Mouse (Mus musculus) heart, embryonic 11.5 days (tissue): ENCODE results near the gene Jmjd1c. TPM values are rescaled to one million over a fixed set of nuclear protein-coding genes. Genes with fewer than 3 reads are reported as not detected.
A peak's percentile ranks its signal among the peaks of the same experiment; 100 is the strongest.

ENCODE experiments used
- ATAC-seq: fragments of 200-750 bp; cut with Nextera tagmentation; replicated peaks from 2 replicates; pipeline ENCODE4 v1.8.0; 2017; ENCODE audit warnings: moderate library complexity; ENCODE audit not compliant: insufficient number of reproducible peaks, low FRiP score, low TSS enrichment
- H3K27ac ChIP-seq: fragments of 300-500 bp; sonication (generic); 2 replicates; pipeline ENCODE4 v1.5.1; 2014; ENCODE audit warnings: mild to moderate bottlenecking, low read depth, low read length
- H3K27me3 ChIP-seq: fragments of 300-500 bp; sonication (generic); 2 replicates; pipeline ENCODE4 v1.6.1; 2014; ENCODE audit warnings: mild to moderate bottlenecking, low read length, mixed read lengths; ENCODE audit not compliant: control insufficient read depth, insufficient read depth
- H3K36me3 ChIP-seq: fragments of 300-500 bp; sonication (generic); 2 replicates; pipeline ENCODE4 v1.6.1; 2014; ENCODE audit warnings: mild to moderate bottlenecking, low read length, moderate library complexity, mixed read lengths; ENCODE audit not compliant: control insufficient read depth, insufficient read depth
- H3K4me1 ChIP-seq: fragments of 300-500 bp; sonication (generic); 2 replicates; pipeline ENCODE4 v1.6.1; 2014; ENCODE audit warnings: low read length; ENCODE audit not compliant: control insufficient read depth, insufficient read depth
- H3K4me2 ChIP-seq: fragments of 300-500 bp; sonication (generic); 2 replicates; pipeline ENCODE4 v1.6.1; 2014; ENCODE audit warnings: mild to moderate bottlenecking, moderate library complexity
- H3K4me3 ChIP-seq: fragments of 300-500 bp; sonication (generic); 2 replicates; pipeline ENCODE4 v1.5.1; 2014; ENCODE audit warnings: low read depth, low read length
- H3K9ac ChIP-seq: fragments of 300-500 bp; sonication (generic); 2 replicates; pipeline ENCODE4 v1.6.1; 2014; ENCODE audit warnings: mild to moderate bottlenecking, low read depth, low read length, moderate library complexity
- H3K9me3 ChIP-seq: fragments of 300-500 bp; sonication (generic); replicated peaks from 2 replicates; pipeline ENCODE4 v1.6.1; 2016; ENCODE audit warnings: low read length; ENCODE audit not compliant: control insufficient read depth
- WGBS: fragments of 180-500 bp; shearing (Covaris S2); extraction: QIAGEN DNeasy Blood & Tissue Kit; methylation state at CpG from one replicate; pipeline ENCODE4 v1.1.7; 2014; ENCODE audit not compliant: insufficient replicate concordance; 5-methylcytosine and 5-hydroxymethylcytosine counted together
- polyA plus RNA-seq: library from polyadenylated mRNA; unstranded; fragments of >200 nt; fragmentation: Nextera tagmentation; extraction: Ambion mirVana; gene quantifications from 2 replicates; pipeline ENCODE4 v1.2.1, GENCODE M21; 2014

Gene Jmjd1c
- polyA plus RNA-seq, 1 experiment from 2014 or later: 39.5 TPM

DNA sequence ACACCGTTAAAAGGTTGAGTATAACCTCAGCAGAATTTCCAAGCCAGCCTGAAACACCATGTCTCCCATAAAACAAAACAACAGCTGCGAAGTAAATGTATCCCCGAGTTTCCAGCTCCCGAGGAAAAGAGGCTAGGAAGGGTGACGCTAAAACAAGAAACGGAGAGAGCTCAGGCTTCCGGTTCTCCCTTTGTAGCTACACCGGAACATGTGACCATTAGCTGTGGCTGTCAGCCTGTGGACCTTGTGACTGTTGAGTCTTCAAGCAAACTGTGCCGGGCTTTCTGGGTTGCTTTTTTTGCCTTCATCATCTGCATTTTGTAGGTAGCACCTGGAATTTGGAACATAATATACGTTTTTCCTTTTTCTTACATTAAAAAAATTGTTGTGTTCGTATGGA, 17.9 kb downstream of the Jmjd1c start:
- 87% methylated on average over 11 of the region's 11 CpGs for WGBS
- no peak overlapping the region for H3K27ac ChIP-seq
- no peak overlapping the region for H3K4me3 ChIP-seq
- H3K4me2 ChIP-seq: no peak overlapping the region
- no peak for ATAC-seq
- no peaks in the 10 kb centered on the region for H3K9me3 ChIP-seq
- H3K4me1 ChIP-seq: peaks cover 41% of the 10 kb centered on the region
- no peaks in the 10 kb centered on the region for H3K36me3 ChIP-seq
- H3K9ac ChIP-seq: no peak overlapping the region
- no peaks in the 10 kb centered on the region for H3K27me3 ChIP-seq

DNA sequence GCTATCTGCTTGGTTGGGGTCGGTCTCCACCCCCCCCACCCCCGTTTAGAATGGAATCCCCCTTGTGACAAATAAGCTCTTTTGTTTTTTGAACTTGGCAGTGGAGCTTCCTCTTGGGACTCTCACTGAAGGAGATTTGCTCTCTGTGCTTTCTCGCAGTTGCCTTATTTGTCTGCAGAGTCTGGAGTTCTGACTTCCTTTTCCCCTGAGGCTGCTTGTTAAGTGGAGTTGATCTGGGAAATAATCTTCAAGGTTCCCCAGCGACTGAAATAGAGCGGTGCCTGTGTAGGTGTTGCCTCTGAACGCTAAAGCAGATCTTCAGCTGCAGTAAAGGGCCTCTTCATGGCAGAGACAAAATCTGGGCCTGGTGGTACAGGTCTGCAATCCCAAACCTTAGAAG, 19.2 kb downstream of the Jmjd1c start:
- no peak for ATAC-seq
- H3K4me3 ChIP-seq: no peak overlapping the region
- peaks cover 46% of the 10 kb centered on the region for H3K4me1 ChIP-seq
- H3K4me2 ChIP-seq: no peak overlapping the region
- H3K27ac ChIP-seq: peak overlapping the region; percentile 12
- H3K27me3 ChIP-seq: no peaks in the 10 kb centered on the region
- no peaks in the 10 kb centered on the region for H3K9me3 ChIP-seq
- 12% methylated on average over 6 of the region's 6 CpGs for WGBS
- H3K9ac ChIP-seq: 0 out of 2 replicates have a peak overlapping the region, but pooled peaks have one; percentile 11
- H3K36me3 ChIP-seq: no peaks in the 10 kb centered on the region

- WGBS: 17% methylated on average over 5 of the region's 5 CpGs
- H3K36me3 ChIP-seq: no peaks in the 10 kb centered on the region
- H3K27ac ChIP-seq: peak overlapping the region; percentile 12
- H3K4me2 ChIP-seq: no peak overlapping the region
- H3K4me3 ChIP-seq: no peak overlapping the region
- no peaks in the 10 kb centered on the region for H3K9me3 ChIP-seq
- no peaks in the 10 kb centered on the region for H3K27me3 ChIP-seq
- H3K9ac ChIP-seq: no peak overlapping the region
- peaks cover 49% of the 10 kb centered on the region for H3K4me1 ChIP-seq
- 0 out of 2 replicates have a peak, but pooled peaks have one; percentile 55 for ATAC-seq
Measured at GRCm38 (mm10) chr10:67115666-67116091, 19.8 kb downstream of the Jmjd1c start.

DNA sequence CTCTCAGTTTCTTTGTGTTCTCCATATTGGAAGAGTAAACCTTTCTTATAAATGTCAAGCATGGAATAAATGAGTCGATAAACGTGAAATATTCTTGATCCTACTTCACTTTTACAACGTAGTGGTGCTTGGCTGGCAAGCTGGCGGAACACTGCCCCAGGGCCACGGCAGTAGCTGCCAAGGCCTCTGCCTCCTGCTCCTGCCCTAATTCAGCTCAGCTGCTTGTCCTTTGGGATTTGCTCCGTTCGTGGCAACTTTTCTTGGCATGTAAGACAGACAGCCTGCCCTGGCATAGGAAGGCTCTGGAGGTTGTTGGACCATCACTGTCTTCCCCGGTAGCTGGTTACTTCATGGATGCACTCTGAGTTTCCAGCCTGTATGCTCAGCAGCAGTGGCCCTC, 20.3 kb downstream of the Jmjd1c start:
- H3K4me2 ChIP-seq: no peak overlapping the region
- no peaks in the 10 kb centered on the region for H3K9me3 ChIP-seq
- peaks cover 44% of the 10 kb centered on the region for H3K4me1 ChIP-seq
- H3K36me3 ChIP-seq: no peaks in the 10 kb centered on the region
- no peak for ATAC-seq
- H3K4me3 ChIP-seq: no peak overlapping the region
- WGBS: 80% methylated on average over 8 of the region's 8 CpGs
- no peaks in the 10 kb centered on the region for H3K27me3 ChIP-seq
- H3K27ac ChIP-seq: peak overlapping the region; percentile 41; the same call in 1 of the 2 replicates
- H3K9ac ChIP-seq: no peak overlapping the region

- H3K9me3 ChIP-seq: no peaks in the 10 kb centered on the region
- no peak overlapping the region for H3K4me2 ChIP-seq
- no peaks in the 10 kb centered on the region for H3K36me3 ChIP-seq
- WGBS: 42% methylated on average over 7 of the region's 7 CpGs
- H3K27ac ChIP-seq: no peak overlapping the region
- no peaks in the 10 kb centered on the region for H3K27me3 ChIP-seq
- H3K9ac ChIP-seq: no peak overlapping the region
- ATAC-seq: no peak; the same call in 1 of the 2 replicates
- H3K4me3 ChIP-seq: no peak overlapping the region
- H3K4me1 ChIP-seq: peaks cover 40% of the 10 kb centered on the region
Measured at GRCm38 (mm10) chr10:67119291-67119690, 23.4 kb downstream of the Jmjd1c start.

GRCm38 (mm10) chr10:67120180-67120579, 24.3 kb downstream of the Jmjd1c start:
- Histone ChIP-seq H3K4me2 (no peak overlapping the region), H3K4me3 (no peak overlapping the region)

GRCm38 (mm10) chr10:67120640-67121039, 24.7 kb downstream of the Jmjd1c start:
- peaks cover 43% of the 10 kb centered on the region for H3K4me1 ChIP-seq
- WGBS: 83% methylated on average over 2 of the region's 2 CpGs
- H3K27me3 ChIP-seq: no peaks in the 10 kb centered on the region
- no peak for ATAC-seq
- no peak overlapping the region for H3K4me3 ChIP-seq
- H3K9ac ChIP-seq: no peak overlapping the region
- H3K9me3 ChIP-seq: no peaks in the 10 kb centered on the region
- no peak overlapping the region for H3K27ac ChIP-seq
- H3K36me3 ChIP-seq: no peaks in the 10 kb centered on the region
- no peak overlapping the region for H3K4me2 ChIP-seq

More at GRCm38 (mm10) chr10:67120180-67120579, 24.3 kb downstream of the Jmjd1c start:
- no peaks in the 10 kb centered on the region for H3K27me3 ChIP-seq
- H3K36me3 ChIP-seq: no peaks in the 10 kb centered on the region
- H3K9ac ChIP-seq: no peak overlapping the region
- H3K9me3 ChIP-seq: no peaks in the 10 kb centered on the region
- no peak overlapping the region for H3K27ac ChIP-seq
- peaks cover 43% of the 10 kb centered on the region for H3K4me1 ChIP-seq
- WGBS: 48% methylated on average over 4 of the region's 4 CpGs
- no peak for ATAC-seq

- Histone ChIP-seq H3K4me3 (no peak overlapping the region), H3K4me1 (peaks cover 39% of the 10 kb centered on the region), H3K9me3 (no peaks in the 10 kb centered on the region), H3K36me3 (no peaks in the 10 kb centered on the region), H3K27me3 (no peaks in the 10 kb centered on the region), H3K9ac (no peak overlapping the region), H3K4me2 (peak overlapping the region; percentile 38), H3K27ac (peak overlapping the region; percentile 68)
- WGBS: 54% methylated on average over 2 of the region's 2 CpGs
- ATAC-seq: no peak
Measured at GRCm38 (mm10) chr10:67123756-67124155, 27.8 kb downstream of the Jmjd1c start.

DNA sequence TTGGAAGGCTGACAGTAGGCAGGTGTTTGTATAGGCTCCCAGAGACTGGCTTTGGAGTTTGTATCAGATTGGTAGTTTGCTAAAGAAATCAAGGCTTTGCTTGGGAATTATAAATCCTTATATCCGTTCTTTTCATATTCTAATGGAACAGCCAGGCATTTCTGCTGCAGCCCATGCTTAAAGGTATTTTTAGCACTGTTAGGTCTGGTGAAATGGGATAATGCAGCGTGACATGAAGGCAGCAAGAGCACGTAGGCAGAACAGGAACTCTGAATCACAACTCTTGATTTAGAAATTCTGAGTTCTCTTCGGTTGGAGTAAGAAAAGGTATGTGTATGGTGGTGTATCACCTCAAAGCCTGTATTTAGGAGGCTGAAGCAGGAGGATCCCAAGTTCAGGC, 28.2 kb downstream of the Jmjd1c start:
- no peaks in the 10 kb centered on the region for H3K9me3 ChIP-seq
- H3K36me3 ChIP-seq: no peaks in the 10 kb centered on the region
- no peak for ATAC-seq
- H3K4me2 ChIP-seq: peak overlapping the region; percentile 38
- WGBS: 42% methylated on average over 4 of the region's 4 CpGs
- no peak overlapping the region for H3K4me3 ChIP-seq
- H3K27ac ChIP-seq: peak overlapping the region; percentile 68
- H3K27me3 ChIP-seq: no peaks in the 10 kb centered on the region
- no peak overlapping the region for H3K9ac ChIP-seq
- peaks cover 39% of the 10 kb centered on the region for H3K4me1 ChIP-seq
